8 mouse cellular contexts compared by ENCODE assay signal in the genomic region with DNA sequence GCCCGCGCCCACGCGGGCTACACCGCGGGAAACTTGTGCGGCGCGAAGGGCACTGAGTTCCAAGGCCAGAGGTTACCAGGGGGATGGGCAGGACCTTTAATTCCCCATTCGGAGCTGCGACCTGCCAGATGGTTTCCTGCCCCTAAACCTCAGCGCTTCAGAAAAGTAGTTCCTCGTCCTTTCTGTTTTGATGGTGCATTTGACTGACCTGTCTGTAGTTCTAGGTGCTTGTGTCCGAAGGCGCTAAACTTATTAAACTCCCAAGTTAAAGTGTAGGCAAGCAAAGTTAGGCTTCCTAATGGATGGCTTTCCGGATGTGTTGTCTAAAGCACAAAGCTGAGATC. TPM values are rescaled to one million over a fixed set of nuclear protein-coding genes. Genes with fewer than 3 reads are reported as not detected.
DNase-seq lines count a peak whose midpoint lies in the region; ATAC-seq and TF ChIP-seq lines count a peak whose summit lies in the region.

No protein-coding gene starts in this region.

- no peaks in the 10 kb centered on the region for H3K36me3 ChIP-seq in ES-Bruce4 (ENCODE audit: control insufficient read depth, insufficient read depth, low read length, poor library complexity, severe bottlenecking)
- no peaks in the 10 kb centered on the region for H3K36me3 ChIP-seq in forebrain, postnatal 0 days (ENCODE audit: insufficient read depth)
- H3K36me3 ChIP-seq in liver, embryonic 15.5 days (replicated peaks), result no peaks in the 10 kb centered on the region

- H3K4me1 ChIP-seq in ES-Bruce4 (ENCODE audit: control insufficient read depth, insufficient read depth, low read length), result peaks cover 1% of the 10 kb centered on the region
- 0 out of 2 replicates have a peak, but pooled peaks cover 4% of the 10 kb centered on the region for H3K4me1 ChIP-seq in forebrain, postnatal 0 days (ENCODE audit: insufficient read depth)
- H3K4me1 ChIP-seq in liver, embryonic 15.5 days (replicated peaks), result 0 out of 2 replicates have a peak, but pooled peaks cover 8% of the 10 kb centered on the region

- peak overlapping the region; percentile 92 for H3K4me2 ChIP-seq in forebrain, postnatal 0 days (ENCODE audit: low read depth)
- H3K4me2 ChIP-seq in liver, embryonic 15.5 days, result peak overlapping the region; percentile 60

- H3K9ac ChIP-seq in ES-Bruce4 (ENCODE audit: low read depth, poor library complexity, severe bottlenecking), result peak overlapping the region; percentile 88
- H3K9ac ChIP-seq in forebrain, postnatal 0 days, result peak overlapping the region; percentile 74
- H3K9ac ChIP-seq in liver, embryonic 15.5 days, result peak overlapping the region; percentile 42; the same call in 1 of the 2 replicates

- H3K9me3 ChIP-seq in ES-Bruce4 (replicated peaks; ENCODE audit: control insufficient read depth, insufficient read depth, low read length, poor library complexity, severe bottlenecking), result no peaks in the 10 kb centered on the region
- no peaks in the 10 kb centered on the region for H3K9me3 ChIP-seq in forebrain, postnatal 0 days (ENCODE audit: low read length)
- no peaks in the 10 kb centered on the region for H3K9me3 ChIP-seq in liver, embryonic 15.5 days (replicated peaks)

- no peaks in the 10 kb centered on the region for H3K27me3 ChIP-seq in ES-Bruce4 (ENCODE audit: control insufficient read depth, insufficient read depth, low read length, poor library complexity, severe bottlenecking)
- H3K27me3 ChIP-seq in forebrain, postnatal 0 days (ENCODE audit: insufficient read depth, low read length), result no peaks in the 10 kb centered on the region
- H3K27me3 ChIP-seq in liver, embryonic 15.5 days, result peaks cover 64% of the 10 kb centered on the region

- peak overlapping the region; percentile 99 for H3K4me3 ChIP-seq in gastrocnemius, adult 2 months
- peak overlapping the region; percentile 73 for H3K4me3 ChIP-seq in ES-Bruce4 (ENCODE audit: low read depth, low read length)
- peak overlapping the region; percentile 65 for H3K4me3 ChIP-seq in forebrain, postnatal 0 days (ENCODE audit: low read depth, low read length)
- peak overlapping the region; percentile 61 for H3K4me3 ChIP-seq in liver, embryonic 15.5 days (replicated peaks)

- no peak for DNase-seq in gastrocnemius, adult 2 months
- DNase-seq in gastrocnemius, postnatal 25 days, result no peak
- DNase-seq in forebrain, postnatal 0 days, result no peak
- DNase-seq in left cerebral cortex, adult 11 months (ENCODE audit: low spot score), result no peak
- DNase-seq in layer of hippocampus, adult 9-11 months, result no peak
- no peak for DNase-seq in right cerebral cortex, postnatal 4 days

- WGBS in forebrain, postnatal 0 days, result 1% methylated on average over 16 of the region's 16 CpGs
- under 1% methylated on average over 16 of the region's 16 CpGs for WGBS in liver, embryonic 15.5 days (ENCODE audit: insufficient replicate concordance)

- TF ChIP-seq CTCF in gastrocnemius, adult 2 months (IDR thresholded peaks at IDR 0.05), result no peak
- no peak for TF ChIP-seq CTCF in ES-Bruce4 (IDR thresholded peaks at IDR 0.05; ENCODE audit: low read depth, low read length)
- no peak for TF ChIP-seq CTCF in forebrain, postnatal 0 days (IDR thresholded peaks at IDR 0.05; ENCODE audit: low read depth)

- no peak for TF ChIP-seq POLR2A in ES-Bruce4 (IDR thresholded peaks at IDR 0.05; ENCODE audit: insufficient read depth, low read length)

- intact Hi-C loops in gastrocnemius, adult 2 months (cut with DNase I), result loop anchor here (2.0 to 5.0 kb wide), 4 partner anchors 37 to 221 kb away; no protein-coding TSS in a partner anchor

- TF ChIP-seq EP300 in ES-Bruce4 (IDR thresholded peaks at IDR 0.05; ENCODE audit: insufficient read depth, low read depth, low read length), result no peak

- ATAC-seq in forebrain, postnatal 0 days, result no peak
- ATAC-seq in liver, embryonic 15.5 days (ENCODE audit: insufficient read depth), result 0 out of 2 replicates have a peak, but pooled peaks have one; percentile 32

- peak overlapping the region; percentile 98 for H3K27ac ChIP-seq in gastrocnemius, adult 2 months
- no peak overlapping the region for H3K27ac ChIP-seq in ES-Bruce4 (ENCODE audit: insufficient read depth, low read length)
- H3K27ac ChIP-seq in forebrain, postnatal 0 days (ENCODE audit: low read depth, low read length), result peak overlapping the region; percentile 86; the same call in 1 of the 2 replicates
- H3K27ac ChIP-seq in liver, embryonic 15.5 days (replicated peaks), result peak overlapping the region; percentile 69

RNA-seq across cellular contexts. Expression of a gene that starts 39.5 kb away (rescaled TPM):
- 10 to 100 TPM; 66.2 to 83.3 TPM for total RNA-seq in gastrocnemius, adult 2 months (2021)
- 10 to 100 TPM; 42.5 to 44.6 TPM for total RNA-seq in gastrocnemius, postnatal 25 days (2021)
- polyA plus RNA-seq in ES-Bruce4 (2011; ENCODE audit: insufficient read depth, insufficient read length, low read depth, missing spikeins), result 32.0 and 33.8 TPM in 2 replicates
- total RNA-seq in forebrain, postnatal 0 days (2014; rRNA removed), result 20.9 and 26.1 TPM in 2 replicates
- polyA plus RNA-seq in forebrain, postnatal 0 days (2015; fragmentation: Nextera tagmentation; extraction: Ambion mirVana), result 5.5 and 6.8 TPM in 2 replicates
- 30.7 and 32.0 TPM in 2 replicates for polyA plus RNA-seq in liver, embryonic 15.5 days (2015; fragmentation: Nextera tagmentation; extraction: Ambion mirVana)
